Mouse (Mus musculus) liver, embryonic 14.5 days (tissue): Measurements from ENCODE around the gene Zfp276.

Experiments
- CTCF ChIP-seq: IDR thresholded peaks from 2 replicates; pipeline ENCODE4 v1.5.1; 2016; ENCODE audit warnings: antibody characterized with exemption, low read depth, control low read depth
- EP300 ChIP-seq: IDR thresholded peaks from 2 replicates; pipeline ENCODE4 v1.6.1; 2016; ENCODE audit warnings: antibody characterized with exemption, low read depth

GRCm38 (mm10) chr8:123252925-123253324 lies 1.1 kb upstream of the Zfp276 start:
- no peak for TF ChIP-seq EP300
- no peak for TF ChIP-seq CTCF
